Mouse (Mus musculus): Measurements from ENCODE around the gene Rps6kb2. TPM values are rescaled to one million over a fixed set of nuclear protein-coding genes. Genes with fewer than 3 reads are reported as not detected.

Gene Rps6kb2
- total RNA-seq, 2 experiments from 2014 or later, result 22.1 to 23.1 TPM

DNA sequence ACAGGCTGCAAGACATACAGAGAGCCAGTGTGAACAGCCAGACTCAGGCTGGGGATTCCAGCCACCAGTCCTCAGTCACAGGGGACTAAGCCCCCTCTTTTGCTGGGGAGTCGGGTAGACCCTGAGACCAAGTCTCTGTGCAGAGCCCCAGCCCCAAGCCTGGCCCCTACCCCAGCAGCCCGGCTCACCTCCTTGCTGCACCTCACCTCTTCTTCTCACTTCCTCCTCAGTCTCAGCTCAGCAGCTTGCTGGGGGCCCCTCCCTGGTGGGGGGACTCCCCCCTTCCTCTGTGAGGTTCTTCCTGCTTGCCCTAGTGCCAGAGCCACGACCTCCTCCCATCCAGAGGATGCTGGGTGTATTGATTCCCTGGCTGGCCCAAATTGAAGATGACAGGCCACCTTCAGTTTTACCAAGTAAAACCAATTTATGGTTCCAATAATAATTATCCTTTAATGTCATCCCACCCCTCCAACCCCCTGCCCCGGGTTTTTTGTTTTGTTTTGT lies 27.7 kb upstream of the Rps6kb2 start, which contains the start of gene Tbc1d10c:
TSS of gene Tbc1d10c (minus strand) at position 454 of the 504 bp plus-strand sequence.
- ATAC-seq (replicated peaks; ENCODE audit: poor library complexity), result peak; percentile 41

DNA sequence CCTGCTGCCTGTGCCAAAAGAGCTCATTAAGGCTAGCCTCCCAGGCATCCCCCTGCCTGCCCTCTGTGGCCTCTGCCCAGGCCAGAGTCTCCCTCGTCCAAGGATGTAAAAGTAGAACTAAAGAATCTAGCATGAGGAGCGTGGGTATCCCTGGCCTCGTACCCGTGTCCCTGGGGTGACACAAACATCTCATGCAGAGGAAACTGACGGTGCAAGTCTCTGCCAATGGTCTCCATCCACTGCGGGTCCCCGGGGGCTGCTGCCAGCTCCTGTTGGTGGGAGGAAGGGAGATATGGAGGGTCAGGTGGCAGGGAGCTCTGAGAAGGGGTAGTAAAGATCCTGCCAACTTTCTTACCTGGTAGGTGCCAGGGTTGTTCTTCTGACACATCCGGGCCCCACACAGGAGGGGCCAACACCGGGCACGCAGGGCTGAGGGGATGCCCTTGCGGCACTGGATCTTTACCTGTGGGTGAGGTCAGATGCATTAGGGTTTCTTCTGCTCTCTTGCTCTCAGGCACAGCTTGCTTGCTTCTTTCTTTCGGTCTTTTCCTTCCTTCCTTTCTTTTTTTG lies 26.0 kb upstream of the Rps6kb2 start:
- no peak for ATAC-seq (replicated peaks; ENCODE audit: poor library complexity)

DNA sequence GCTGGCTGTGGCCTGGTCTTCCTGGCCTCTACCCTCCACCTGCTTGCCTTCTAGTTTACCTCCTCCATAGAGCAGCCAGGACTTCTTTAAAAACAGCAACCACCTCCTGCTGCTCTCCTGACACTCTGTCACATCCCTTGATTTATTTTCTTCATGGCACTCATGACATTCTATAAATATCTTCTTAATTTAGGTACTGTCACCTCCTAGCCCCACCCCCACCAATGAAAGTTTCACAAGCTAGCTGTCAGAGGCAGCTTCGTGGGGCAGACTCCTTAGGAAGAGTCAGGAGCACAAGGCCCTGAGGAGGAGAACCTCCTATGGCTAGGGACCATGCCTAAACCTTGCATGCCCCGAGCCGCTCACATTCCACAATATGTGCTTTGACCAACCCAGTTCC lies 24.1 kb upstream of the Rps6kb2 start:
- ATAC-seq (replicated peaks; ENCODE audit: poor library complexity), result no peak

DNA sequence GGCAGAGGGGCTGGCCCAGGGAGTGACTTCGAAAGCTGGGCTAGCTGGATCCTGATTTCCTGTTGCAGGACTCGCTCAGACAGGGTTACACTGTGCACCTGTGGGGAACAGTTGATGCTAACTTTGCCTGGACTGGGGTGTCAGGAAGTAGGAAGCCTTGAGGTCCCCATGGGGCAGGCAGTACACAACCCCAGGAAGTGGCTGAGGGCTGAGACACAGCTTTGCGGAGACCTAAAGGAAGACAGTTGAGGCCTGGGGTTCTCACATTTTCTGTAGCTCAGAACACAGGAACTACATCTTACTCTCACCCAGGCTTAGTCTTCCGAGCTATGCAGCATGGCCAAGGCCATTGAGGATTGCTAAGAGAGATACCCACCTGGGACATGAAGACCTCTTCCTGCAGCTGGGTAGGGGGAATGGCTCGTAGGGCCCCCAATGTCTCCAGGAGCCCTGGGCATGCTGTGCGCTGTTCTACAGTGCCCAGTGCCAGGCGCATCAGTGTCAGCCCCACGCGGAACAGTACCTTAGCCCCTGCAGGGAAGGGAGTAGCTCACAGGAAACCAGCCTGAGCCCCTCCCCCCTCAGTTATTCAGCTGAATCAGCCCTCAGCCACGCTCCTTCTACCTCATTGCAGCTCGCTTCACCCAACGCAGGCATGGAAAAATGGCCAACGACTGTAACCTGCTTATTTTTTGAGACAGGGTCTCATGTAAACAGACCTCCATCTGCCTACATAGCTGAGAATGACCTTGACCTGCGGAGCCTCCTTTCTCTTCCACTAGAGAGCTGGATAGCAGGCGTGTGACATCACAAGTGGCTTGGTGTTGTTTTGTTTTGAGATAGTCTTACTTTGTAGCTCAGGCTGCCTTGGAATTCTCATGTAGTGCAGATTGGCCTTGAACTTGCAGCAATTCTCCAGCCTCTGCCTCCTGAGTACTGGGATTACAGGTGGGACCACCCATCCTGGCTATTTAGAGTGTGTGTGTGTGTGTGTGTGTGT lies 22.1 kb upstream of the Rps6kb2 start:
- peak; percentile 70 for ATAC-seq (replicated peaks; ENCODE audit: poor library complexity)

DNA sequence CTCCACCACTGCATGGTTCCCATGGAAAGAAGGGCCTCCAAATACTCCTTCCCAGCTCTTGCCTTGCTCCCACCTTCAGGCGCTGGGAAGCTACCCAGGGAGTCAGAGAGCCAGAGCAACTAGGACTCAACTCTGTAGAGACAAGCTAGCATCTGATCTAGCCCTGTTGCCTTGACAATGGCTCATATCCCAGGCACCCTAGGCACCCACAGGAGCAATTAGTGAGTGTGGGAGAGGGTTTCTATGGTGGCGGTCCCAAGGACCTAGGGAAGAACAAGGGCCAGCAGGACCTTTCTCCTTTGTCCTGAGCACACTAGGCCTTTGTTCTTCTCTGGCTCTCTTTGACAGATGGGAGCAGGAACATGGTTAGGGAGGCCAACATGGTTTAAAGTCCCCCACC lies 20.5 kb upstream of the Rps6kb2 start:
- ATAC-seq (replicated peaks; ENCODE audit: poor library complexity), result no peak

DNA sequence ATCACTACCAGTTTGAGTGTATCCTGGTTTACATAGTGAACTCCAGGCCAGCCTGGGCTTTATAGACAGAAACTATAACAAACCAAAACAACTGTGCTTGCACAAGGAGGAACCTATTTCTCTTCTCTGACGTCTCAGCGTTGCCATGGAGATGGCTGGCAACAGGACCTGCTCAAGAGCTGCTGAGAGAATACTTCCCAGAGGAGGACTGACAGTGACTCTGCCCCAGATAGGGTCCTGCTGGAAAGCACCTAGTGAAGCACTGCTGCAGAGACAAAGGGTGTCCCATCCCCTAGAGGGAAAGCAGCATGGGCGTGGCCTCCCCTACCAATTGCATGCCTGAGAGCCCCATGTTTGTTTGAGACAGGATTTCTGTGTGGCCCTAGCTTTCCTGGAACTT lies 18.7 kb upstream of the Rps6kb2 start:
- ATAC-seq (replicated peaks; ENCODE audit: poor library complexity), result peak; percentile 63

DNA sequence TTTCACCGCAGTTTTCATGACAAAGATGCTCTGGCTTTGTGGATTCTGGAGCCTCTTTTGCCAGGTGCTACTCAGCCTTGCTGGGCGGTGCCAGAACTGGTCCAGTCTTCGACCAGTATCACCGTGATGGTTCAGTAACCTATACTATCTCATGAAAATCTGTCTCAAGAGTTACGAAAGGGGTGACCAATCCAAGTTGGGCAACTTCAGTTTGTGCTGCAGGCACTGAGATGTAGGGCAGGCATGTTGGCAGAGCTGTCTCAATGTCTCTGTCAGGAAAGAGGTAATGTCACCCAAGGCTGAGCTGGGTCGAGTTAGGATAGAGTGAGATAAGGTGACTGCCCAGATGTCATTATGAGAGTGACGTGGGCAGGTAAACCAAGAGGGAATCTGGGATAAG lies 17.3 kb upstream of the Rps6kb2 start:
- ATAC-seq (replicated peaks; ENCODE audit: poor library complexity), result 0 out of 2 replicates have a peak, but pooled peaks have one; percentile 13

DNA sequence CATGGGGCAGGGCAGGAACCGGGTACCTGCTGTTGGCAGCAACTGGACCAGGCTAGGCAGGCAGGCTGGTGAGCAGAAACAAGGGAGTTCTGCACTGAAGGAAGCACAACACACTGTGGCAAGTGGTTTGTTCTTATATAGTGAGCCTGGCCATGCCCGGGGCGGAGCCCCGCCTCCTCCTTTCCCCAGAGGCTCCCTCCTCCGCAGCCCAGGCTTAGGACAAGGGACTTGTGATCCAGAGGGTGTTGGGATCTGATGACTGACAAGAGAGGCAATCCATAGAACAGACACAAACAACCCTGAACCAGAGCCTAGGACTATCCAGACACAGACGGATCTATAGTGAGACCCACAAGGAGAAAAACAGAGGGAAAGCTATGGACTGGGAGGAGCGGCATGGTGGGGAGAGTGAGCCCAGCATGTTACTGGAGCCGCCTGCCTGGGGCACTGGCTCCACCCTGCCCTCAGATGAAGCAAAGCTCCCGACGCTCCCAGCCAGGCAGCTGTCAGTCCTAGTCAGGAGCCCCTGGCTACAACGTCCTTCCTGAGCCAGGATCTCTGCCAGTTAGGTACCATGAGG lies 12.3 kb upstream of the Rps6kb2 start, which contains the start of gene Carns1:
TSS of gene Carns1 (minus strand) at position 112 of the 580 bp plus-strand sequence.
- ATAC-seq (replicated peaks; ENCODE audit: poor library complexity), result no peak

DNA sequence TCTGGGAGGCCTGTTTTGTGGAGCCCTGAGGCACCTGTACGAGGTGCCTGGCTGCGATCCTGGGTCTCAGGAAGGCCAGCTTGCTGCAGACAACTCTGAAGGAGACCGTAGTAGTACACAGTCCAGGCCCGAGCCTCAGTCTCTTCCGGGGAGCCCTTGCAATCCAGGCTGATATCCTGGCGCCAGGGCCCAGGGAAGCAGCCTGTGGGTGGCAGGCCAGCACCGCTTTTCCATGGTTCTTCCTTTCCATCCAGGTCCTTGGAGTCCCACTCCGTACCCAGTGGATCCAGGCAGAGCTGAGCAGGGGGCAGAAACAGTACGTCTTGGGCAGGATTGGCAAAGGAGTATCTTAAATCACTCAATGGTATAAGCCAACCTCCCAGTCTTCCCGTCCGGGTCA lies 9.8 kb upstream of the Rps6kb2 start:
- ATAC-seq (replicated peaks; ENCODE audit: poor library complexity), result no peak

DNA sequence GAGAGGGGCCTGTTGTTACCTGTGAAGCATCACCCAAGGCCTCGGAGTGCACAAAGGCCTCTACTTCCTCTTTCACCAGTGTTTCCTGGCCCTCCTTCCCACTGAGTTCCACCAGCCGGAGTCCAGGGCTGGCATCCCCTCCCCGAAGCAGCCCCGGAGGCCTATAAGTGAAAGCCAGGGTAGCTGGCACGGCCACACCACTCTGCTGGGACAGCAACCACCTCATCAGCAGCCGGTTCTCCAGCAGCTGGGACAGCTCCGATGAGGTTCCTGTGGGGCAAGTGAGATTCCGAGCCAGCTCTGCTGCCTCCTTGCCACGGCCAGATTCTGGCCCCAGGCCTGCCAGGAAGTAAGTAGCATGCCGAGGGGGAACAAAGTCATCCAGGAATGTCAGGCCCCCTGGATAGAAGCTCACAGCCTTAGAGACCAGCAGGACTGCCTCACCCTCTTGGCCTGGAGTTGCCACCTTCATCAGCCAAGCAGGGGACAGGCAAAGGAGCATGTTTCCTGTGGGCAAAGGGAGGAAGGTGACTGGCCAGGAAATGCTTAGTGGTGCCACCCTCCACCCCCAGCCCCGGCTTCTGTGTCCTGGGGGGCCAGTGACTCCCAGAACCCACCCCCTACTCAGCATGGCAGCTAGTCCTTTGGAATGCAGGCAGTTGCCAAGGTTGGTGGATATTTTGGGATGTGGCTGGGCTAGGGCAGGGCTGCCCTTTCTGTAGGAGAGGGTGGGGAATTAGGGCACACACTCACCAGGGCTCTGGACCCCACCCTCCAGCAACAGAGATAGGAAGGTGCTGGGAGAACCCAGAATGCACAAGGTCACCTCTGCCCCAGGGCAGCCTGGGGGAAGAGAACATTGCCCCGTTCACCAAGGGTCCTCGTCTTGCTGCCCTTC lies 8.5 kb upstream of the Rps6kb2 start:
- ATAC-seq (replicated peaks; ENCODE audit: poor library complexity), result peak; percentile 23; the same call in 1 of the 2 replicates

DNA sequence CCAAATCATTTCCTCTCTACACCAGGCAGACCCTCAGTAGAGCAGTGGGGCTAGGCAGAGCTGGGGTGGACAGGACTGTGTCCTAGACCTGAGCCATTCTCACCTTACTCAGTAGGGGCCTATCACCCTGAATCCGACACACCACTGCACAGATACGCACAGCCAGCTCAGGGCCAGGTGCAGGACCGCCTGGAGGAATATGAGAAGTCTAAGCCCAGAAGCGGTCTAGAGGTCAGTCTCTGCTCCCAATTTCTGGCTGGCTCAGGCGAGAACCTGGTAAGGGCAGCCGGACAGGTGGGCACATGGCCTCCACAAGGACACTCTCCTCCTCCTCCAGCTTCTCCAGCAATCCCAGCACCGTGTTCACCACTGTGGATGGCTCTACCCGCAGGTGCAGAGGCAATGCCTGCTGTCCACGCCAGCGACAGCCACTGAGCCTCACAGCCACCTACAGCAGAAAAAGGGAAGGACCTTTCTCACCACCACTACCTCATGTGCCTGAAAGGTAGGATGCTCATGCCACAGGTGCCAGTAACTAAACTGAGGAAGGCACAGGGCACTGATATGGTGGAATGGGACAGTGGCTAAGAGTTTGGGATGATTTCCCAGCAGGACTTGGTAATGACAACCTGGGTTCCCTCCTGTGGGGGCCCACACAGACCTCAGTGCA lies 7.7 kb upstream of the Rps6kb2 start:
- ATAC-seq (replicated peaks; ENCODE audit: poor library complexity), result no peak

DNA sequence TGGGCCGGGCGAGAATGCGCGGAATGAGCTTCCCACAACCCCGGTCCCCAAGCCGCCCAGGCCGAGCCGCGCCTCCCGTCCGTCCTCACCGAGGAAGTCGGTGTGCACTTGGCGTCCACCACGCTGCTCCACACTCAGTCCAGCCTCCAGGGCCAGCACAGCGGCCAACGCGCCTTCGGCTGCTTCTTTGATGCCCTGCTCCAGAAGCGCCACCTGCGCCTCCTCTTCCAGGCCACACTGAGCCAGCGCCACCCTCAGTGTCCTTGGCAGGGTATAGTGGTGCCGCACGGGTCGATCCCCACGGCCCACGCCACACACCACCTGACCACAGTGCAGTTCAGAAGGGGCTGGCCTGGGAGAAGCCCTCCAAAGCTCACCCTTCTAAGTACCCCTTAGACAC lies 6.7 kb upstream of the Rps6kb2 start:
- ATAC-seq (replicated peaks; ENCODE audit: poor library complexity), result peak; percentile 8

DNA sequence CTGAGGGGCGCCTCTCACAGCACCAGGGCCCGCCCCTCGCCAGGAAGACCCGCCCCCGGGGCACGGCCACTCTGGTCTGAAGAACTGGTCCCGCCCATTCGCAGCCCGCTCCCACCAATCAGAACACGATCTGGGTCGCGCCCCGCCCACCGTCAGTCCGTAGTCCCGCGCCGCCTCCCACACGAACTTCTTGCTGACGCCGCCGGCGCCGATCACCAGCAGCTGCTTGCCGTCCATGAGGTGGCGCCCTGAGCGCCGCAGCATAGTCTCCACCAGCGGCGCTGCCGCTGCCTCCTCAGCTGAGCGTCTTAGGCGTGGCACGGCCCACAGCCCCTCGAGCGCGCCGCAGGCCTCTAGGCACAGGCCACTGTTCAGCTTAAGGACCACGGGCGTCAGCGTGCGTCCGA lies 6.2 kb upstream of the Rps6kb2 start:
- ATAC-seq (replicated peaks; ENCODE audit: poor library complexity), result peak; percentile 97

DNA sequence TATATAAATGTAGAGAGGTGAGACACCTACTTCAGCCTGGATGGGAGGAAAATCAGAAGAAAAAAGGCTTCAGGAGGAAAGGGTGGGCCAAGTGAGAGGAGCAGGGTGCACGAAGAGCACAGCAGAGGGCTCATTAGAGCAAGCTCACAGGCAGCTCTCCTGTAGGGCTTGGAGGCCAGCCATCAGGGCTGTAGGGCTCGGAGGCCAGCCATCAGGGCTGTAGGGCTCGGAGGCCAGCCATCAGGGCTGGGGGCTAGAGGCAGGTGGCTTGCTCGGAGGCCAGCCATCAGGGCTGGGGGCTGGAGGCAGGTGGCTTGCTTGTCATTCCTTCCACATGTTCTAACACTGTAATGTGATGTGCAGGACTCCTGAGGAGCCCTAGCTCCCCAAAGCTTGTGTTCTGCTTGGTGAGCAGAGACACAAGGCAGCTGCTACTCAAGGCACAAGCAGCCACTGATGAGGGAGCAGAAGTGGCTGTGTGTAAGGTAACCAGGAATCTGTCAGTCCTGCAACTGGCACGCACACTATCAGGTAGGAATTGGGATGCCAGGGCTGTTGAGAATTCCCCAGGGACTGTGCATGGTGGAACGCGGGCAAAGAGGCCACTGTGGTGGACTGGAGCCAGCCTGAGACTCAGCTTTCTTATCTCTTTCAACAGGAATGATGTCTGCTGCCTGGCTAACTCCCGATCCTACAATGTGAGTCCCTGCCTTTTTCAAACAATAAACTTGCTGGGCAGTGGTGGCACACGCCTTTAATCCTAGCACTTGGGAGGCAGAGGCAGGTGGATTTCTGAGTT lies 3.7 kb upstream of the Rps6kb2 start:
- ATAC-seq (replicated peaks; ENCODE audit: poor library complexity), result no peak

DNA sequence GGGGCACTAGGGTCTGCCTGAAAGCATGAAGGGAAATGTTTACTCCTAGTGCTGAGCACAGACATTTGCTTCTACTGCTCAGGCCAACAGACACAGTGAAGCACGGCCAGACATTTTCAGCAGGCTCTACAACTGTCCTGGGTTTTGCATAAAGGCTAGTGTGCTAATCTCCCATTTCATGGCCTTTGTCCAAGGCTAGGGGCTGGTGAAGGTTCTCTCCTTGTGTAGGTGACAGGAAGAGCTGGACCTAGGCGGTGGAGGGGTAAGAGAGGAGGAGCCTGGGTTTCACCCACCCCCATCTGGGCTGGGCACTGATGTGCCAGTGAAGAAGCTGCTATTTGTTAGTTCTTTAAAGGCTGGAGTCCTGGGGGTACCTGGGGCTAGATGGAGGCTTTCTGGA lies 1.6 kb upstream of the Rps6kb2 start:
- ATAC-seq (replicated peaks; ENCODE audit: poor library complexity), result no peak

DNA sequence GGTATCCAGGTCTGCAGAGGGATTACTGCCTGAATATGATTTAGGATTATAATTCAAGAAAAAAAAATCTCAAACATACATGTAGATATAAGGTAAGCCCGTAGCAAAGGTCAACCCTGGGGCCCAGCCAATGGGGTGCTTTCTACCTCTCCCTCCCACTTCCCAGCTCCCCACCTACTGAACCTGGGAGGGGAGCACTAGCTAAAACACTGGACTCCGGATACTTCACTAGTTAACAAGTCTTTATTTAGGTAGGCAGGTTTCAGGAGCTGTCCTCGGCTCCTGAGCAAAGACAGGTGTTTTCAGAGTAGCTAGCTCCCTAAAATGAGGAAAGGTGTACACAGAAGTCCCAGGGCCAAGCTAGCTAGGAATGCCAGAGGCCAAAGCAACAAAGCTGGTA lies 946 bp upstream of the Rps6kb2 start:
- ATAC-seq (replicated peaks; ENCODE audit: poor library complexity), result no peak

DNA sequence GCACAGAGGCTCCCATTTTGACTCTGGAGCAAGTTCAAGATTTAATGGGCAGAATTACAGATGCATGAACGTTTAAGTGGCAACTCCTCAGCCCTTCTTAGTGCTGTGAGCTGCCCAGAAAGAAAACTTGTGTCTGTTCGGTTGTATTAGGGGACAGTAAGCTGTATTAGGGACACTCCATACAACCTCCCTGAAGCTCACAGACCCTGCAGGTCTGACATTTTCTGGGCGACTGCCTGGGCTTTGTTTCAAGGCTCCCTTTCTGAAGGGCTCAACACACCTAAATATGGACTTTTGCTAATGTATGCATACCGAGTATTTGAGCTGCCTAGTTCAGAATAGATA lies 361 bp upstream of the Rps6kb2 start:
- ATAC-seq (replicated peaks; ENCODE audit: poor library complexity), result no peak; the same call in 1 of the 2 replicates

DNA sequence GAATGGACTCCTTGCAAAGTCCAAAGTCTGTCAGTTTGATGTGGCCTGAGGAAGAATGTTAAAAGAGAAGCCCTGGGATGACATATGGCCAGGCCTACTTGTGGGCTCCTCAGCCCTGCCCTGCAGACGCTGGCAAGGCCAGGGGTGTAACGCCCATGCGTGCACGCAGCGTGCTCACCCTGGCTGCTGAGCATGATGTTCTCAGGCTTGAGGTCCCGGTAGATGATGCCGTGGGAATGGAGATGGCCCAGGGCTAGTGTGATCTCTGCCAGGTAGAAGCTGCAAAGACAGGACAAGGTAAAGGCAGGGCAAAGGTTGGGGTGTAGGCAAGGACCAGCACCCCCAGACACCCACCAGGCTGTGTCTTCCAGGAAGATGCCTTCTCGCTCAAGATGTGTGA lies 4.1 kb downstream of the Rps6kb2 start:
- ATAC-seq (replicated peaks; ENCODE audit: poor library complexity), result no peak

DNA sequence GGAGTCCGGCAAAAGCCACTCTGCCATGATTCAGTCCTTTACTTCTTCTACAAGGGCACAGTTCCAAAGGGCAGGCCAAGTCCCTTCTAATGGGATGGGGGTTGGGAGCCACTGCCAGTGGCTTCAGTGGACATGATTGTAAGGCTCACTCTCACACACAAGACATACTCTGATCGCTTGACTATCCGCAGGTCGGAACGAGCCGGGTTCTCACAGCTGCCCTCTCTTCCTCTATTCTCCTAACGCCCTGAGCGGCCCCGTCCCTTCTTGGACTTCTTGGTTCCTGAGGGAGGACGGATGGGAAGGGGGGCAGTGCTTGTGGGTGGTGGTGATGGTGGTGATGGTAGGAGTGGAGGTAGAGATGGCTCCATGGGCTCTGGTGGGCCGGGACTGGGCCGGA lies 6.4 kb downstream of the Rps6kb2 start:
- ATAC-seq (replicated peaks; ENCODE audit: poor library complexity), result no peak

Data from megakaryocyte progenitor cell, adult 5-6 weeks (primary cell).